Mouse (Mus musculus): ENCODE data around the gene D230025D16Rik. TPM values are rescaled to one million over a fixed set of nuclear protein-coding genes. Genes with fewer than 3 reads are reported as not detected.

The D230025D16Rik gene
- polyA plus RNA-seq, 1 experiment from 2014 or later, result 27.9 TPM

DNA sequence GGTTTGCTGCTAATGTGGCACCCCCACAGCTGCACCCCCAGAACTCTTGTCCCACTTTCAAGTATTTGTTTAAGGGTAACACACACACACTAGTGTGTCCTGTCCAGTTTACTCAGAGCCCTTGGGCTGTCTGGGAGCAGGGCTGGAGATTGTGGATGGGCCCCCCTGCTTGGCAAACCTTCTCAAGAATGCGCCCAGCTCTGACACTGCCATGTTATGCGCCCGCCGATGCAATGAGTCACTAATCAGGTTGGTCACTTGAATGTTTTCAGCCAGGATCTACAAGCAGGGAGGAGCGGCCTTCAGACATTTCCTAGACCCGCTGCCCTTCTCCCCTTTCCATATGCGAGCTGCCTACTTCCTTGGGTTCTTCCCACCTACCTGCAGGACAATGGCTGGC lies 67.5 kb downstream of the D230025D16Rik start:
- Histone ChIP-seq H3K27ac (ENCODE audit: low read depth, low read length) (no peak overlapping the region), H3K4me2 (ENCODE audit: low read length) (no peak overlapping the region), H3K9me3 (ENCODE audit: control insufficient read depth, low read length) (no peaks in the 10 kb centered on the region), H3K27me3 (replicated peaks; ENCODE audit: control insufficient read depth, insufficient read depth, low read length) (no peaks in the 10 kb centered on the region), H3K4me1 (ENCODE audit: control insufficient read depth, insufficient read depth, low read depth, low read length) (peaks cover 18% of the 10 kb centered on the region), H3K4me3 (ENCODE audit: low read length) (no peak overlapping the region), H3K9ac (ENCODE audit: low read depth, low read length) (no peak overlapping the region), H3K36me3 (ENCODE audit: control insufficient read depth, insufficient read depth, low read length) (no peaks in the 10 kb centered on the region)
- ATAC-seq, result no peak
- WGBS, result 81% methylated on average over 7 of the region's 7 CpGs

DNA sequence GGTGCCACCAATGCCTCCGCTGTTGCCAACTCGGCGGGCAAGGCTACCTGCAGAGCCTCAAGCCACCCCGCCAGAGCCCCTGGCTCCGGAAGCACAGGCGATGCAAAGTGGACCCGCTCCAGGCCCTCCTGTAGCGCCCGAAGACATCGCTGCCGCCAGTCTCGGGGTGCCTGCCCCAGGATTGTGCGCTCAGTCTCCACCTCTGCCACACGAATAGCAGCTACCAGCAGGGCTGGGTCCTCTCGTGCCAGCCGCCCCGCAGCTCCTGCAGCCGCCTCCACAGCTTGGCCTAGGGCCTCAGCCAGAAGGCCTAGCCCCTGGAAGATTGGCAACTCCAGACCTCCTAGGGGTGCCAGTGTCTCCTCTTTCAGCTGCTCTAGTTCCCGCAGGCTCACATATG lies 68.5 kb downstream of the D230025D16Rik start:
- Histone ChIP-seq H3K4me3 (ENCODE audit: low read length) (no peak overlapping the region), H3K27ac (ENCODE audit: low read depth, low read length) (no peak overlapping the region), H3K4me2 (ENCODE audit: low read length) (no peak overlapping the region), H3K9ac (ENCODE audit: low read depth, low read length) (no peak overlapping the region), H3K4me1 (ENCODE audit: control insufficient read depth, insufficient read depth, low read depth, low read length) (peaks cover 20% of the 10 kb centered on the region), H3K36me3 (ENCODE audit: control insufficient read depth, insufficient read depth, low read length) (no peaks in the 10 kb centered on the region), H3K9me3 (ENCODE audit: control insufficient read depth, low read length) (no peaks in the 10 kb centered on the region), H3K27me3 (replicated peaks; ENCODE audit: control insufficient read depth, insufficient read depth, low read length) (no peaks in the 10 kb centered on the region)
- 59% methylated on average over 18 of the region's 19 CpGs for WGBS
- no peak for ATAC-seq

DNA sequence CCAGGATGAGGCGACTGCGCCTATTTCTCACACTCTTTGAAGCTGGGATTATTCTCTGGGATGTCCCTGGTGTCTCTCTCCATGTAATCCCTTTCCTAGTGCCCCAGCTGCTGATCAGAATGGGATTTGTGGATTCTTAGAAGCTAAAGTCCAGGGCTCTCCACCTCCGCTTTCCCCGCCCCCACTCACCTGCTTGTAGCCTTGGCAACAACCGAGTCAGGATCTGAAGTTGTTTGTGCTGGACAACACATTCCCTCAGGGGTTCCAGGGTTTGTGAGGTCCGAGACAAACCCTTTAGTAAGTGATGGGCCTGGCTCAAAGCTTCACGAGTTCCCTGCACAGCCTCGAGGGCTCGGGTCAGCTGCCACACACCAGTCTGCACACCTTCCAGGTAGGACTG lies 69.8 kb downstream of the D230025D16Rik start:
- ATAC-seq, result no peak
- H3K36me3 ChIP-seq (ENCODE audit: control insufficient read depth, insufficient read depth, low read length), result 0 out of 2 replicates have a peak, but pooled peaks cover 3% of the 10 kb centered on the region
- no peaks in the 10 kb centered on the region for H3K9me3 ChIP-seq (ENCODE audit: control insufficient read depth, low read length)
- peaks cover 26% of the 10 kb centered on the region for H3K4me1 ChIP-seq (ENCODE audit: control insufficient read depth, insufficient read depth, low read depth, low read length)
- 74% methylated on average over 9 of the region's 9 CpGs for WGBS
- no peak overlapping the region for H3K4me3 ChIP-seq (ENCODE audit: low read length)
- H3K27me3 ChIP-seq (replicated peaks; ENCODE audit: control insufficient read depth, insufficient read depth, low read length), result no peaks in the 10 kb centered on the region
- no peak overlapping the region for H3K27ac ChIP-seq (ENCODE audit: low read depth, low read length)
- H3K4me2 ChIP-seq (ENCODE audit: low read length), result no peak overlapping the region
- H3K9ac ChIP-seq (ENCODE audit: low read depth, low read length), result no peak overlapping the region

DNA sequence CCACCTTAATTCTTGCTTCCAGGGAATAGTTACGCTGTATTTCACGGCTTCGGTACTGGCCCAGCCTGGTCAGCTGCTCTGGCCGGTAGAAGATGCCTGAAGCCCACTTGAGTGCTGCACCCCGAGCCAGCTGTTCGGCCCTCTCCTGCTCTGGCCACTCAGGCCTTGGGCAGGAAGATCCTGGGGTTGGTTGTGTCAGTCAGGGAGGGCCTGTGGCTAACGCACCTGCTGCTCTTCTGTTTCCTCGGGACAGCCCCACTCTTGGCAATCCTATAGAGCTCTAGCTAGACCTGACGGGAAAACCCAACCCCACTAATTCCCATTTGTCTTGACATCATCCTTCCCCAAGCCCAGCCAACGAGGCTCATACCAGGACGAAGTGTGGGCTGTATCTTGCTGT lies 70.3 kb downstream of the D230025D16Rik start:
- Histone ChIP-seq H3K4me2 (ENCODE audit: low read length) (no peak overlapping the region), H3K9me3 (ENCODE audit: control insufficient read depth, low read length) (no peaks in the 10 kb centered on the region), H3K27me3 (replicated peaks; ENCODE audit: control insufficient read depth, insufficient read depth, low read length) (no peaks in the 10 kb centered on the region), H3K4me1 (ENCODE audit: control insufficient read depth, insufficient read depth, low read depth, low read length) (peaks cover 22% of the 10 kb centered on the region), H3K36me3 (ENCODE audit: control insufficient read depth, insufficient read depth, low read length) (peaks cover 7% of the 10 kb centered on the region; the same call in 1 of the 2 replicates), H3K27ac (ENCODE audit: low read depth, low read length) (no peak overlapping the region), H3K9ac (ENCODE audit: low read depth, low read length) (no peak overlapping the region), H3K4me3 (ENCODE audit: low read length) (no peak overlapping the region)
- 71% methylated on average over 11 of the region's 11 CpGs for WGBS
- no peak for ATAC-seq

DNA sequence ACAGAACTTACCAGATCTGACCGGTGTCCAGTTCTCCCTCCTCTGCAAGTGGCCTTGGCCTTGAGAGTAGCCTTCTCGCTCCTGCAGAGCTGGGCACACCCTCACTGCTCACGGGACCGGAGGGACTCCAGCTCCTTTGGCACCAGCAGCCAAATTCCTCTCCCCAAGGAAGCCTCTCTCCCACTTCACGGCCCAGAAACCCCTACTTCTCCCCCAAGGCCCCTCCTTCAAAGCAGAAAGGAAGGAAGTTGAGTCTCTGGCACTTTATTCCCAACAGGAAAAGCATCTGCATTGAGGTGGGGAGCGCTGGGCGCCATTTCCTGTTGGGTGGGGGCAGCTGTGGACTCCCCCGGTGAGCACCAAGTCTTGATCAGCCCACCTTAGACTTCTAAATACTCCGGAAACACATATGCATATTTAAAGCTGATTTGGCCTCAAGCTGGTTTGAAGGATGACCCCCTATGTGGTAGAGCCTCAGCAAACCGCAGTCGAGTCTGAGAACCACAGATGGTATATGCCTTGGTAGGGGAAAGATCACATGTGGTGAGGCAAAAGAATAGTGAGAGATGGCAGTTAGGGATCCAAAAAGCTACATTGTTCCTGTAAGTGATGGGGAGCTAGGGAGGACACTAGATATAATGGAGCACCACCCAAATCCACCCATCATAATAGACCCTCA lies 71.1 kb downstream of the D230025D16Rik start, which contains the start of gene Exoc3l:
Gene Exoc3l (minus strand): TSS at position 207 of the 679 bp plus-strand sequence.
- WGBS, result 68% methylated on average over 11 of the region's 11 CpGs
- no peaks in the 10 kb centered on the region for H3K27me3 ChIP-seq (replicated peaks; ENCODE audit: control insufficient read depth, insufficient read depth, low read length)
- peak within 1 kb of the TSS; percentile 96; the same call in 1 of the 2 replicates for H3K4me3 ChIP-seq (ENCODE audit: low read length)
- H3K27ac ChIP-seq (ENCODE audit: low read depth, low read length), result no peak within 1 kb of the TSS
- H3K36me3 ChIP-seq (ENCODE audit: control insufficient read depth, insufficient read depth, low read length), result peaks cover 12% of the 10 kb centered on the region
- no peak for ATAC-seq
- H3K4me1 ChIP-seq (ENCODE audit: control insufficient read depth, insufficient read depth, low read depth, low read length), result peaks cover 14% of the 10 kb centered on the region
- peak within 1 kb of the TSS; percentile 94; the same call in 1 of the 2 replicates for H3K9ac ChIP-seq (ENCODE audit: low read depth, low read length)
- no peaks in the 10 kb centered on the region for H3K9me3 ChIP-seq (ENCODE audit: control insufficient read depth, low read length)
- H3K4me2 ChIP-seq (ENCODE audit: low read length), result peak within 1 kb of the TSS; percentile 85

DNA sequence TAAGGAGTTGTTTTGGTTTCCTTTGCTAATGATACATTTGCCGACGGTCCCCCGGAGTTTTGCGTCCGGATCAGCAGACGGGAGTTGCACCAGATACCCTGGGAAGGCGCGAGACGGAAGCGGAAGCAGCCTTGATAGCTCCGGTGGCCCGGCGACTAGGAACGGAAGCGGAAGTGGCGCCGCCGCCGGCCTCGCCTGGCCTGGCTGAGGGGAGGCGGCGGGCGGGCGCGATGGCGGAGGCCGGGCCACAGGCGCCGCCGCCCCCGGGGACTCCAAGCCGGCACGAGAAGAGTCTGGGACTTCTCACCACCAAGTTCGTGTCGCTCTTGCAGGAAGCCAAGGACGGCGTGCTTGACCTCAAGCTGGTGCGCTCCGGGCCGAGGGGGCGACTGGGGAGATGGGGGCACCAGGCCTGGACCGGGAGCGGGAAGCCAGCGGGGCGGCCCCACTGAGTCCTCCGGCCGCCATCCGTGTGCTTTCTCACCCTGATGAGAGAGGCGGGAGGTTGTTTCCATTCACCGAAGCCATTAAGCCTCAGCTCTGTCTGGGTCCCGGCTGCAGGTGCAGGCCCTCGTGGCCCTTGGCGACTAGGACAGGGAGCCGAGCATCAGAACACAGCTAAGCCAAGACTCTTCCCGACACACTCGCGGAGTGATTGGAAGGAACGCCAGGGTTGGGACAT lies 72.7 kb downstream of the D230025D16Rik start, which contains the start of gene E2f4:
Gene E2f4 (plus strand): TSS at position 153 of the 682 bp plus-strand sequence.
- ATAC-seq, result peak; percentile 90
- peaks cover 25% of the 10 kb centered on the region for H3K36me3 ChIP-seq (ENCODE audit: control insufficient read depth, insufficient read depth, low read length)
- WGBS, result under 1% methylated on average over 52 of the region's 58 CpGs
- H3K4me3 ChIP-seq (ENCODE audit: low read length), result peak within 1 kb of the TSS; percentile 96
- peaks cover 13% of the 10 kb centered on the region for H3K4me1 ChIP-seq (ENCODE audit: control insufficient read depth, insufficient read depth, low read depth, low read length)
- H3K4me2 ChIP-seq (ENCODE audit: low read length), result peak within 1 kb of the TSS; percentile 85
- H3K27ac ChIP-seq (ENCODE audit: low read depth, low read length), result peak within 1 kb of the TSS; percentile 78
- H3K9ac ChIP-seq (ENCODE audit: low read depth, low read length), result peak within 1 kb of the TSS; percentile 94
- H3K27me3 ChIP-seq (replicated peaks; ENCODE audit: control insufficient read depth, insufficient read depth, low read length), result no peaks in the 10 kb centered on the region
- no peaks in the 10 kb centered on the region for H3K9me3 ChIP-seq (ENCODE audit: control insufficient read depth, low read length)

DNA sequence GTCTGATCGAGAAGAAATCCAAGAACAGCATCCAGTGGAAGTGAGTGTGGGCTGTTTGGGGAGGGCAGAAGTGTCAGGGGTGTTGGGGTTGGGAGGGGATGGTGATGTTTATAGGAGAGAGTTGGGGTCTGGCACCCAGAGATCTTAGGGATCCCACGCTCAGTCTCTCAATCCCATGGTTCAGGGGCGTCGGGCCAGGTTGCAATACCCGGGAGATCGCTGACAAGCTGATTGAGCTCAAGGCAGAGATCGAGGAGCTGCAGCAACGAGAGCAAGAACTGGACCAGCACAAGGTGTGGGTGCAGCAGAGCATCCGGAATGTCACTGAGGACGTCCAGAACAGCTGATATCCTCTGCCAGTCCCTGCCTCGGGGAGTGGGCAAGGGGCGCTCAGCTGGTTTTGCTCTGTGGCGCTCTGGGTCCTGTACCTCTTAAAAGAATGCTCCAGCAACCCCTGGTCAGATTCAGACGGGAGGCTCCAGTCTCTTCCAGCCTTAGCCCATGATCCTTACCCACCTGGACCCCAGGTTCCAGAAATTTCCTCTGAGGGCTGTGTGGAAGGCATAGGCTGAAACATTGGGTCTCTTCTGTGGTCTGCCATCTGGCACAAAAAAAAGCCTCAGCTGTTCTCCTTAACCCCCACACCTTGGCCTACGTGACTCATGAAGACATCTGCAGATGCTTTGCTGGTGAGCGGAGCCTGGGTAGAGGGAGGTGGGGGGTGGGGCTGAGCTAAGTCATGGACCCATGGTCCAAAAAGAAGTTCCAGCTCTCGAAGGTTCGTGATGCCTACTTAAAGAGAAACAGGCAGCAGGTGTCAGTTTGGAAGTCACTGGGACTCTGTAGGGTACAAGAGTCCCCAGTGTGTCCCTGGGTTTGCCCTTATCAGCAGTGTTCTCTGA lies 73.7 kb downstream of the D230025D16Rik start:
- H3K4me2 ChIP-seq (ENCODE audit: low read length), result peak overlapping the region; percentile 85
- peaks cover 29% of the 10 kb centered on the region for H3K36me3 ChIP-seq (ENCODE audit: control insufficient read depth, insufficient read depth, low read length)
- H3K27me3 ChIP-seq (replicated peaks; ENCODE audit: control insufficient read depth, insufficient read depth, low read length), result no peaks in the 10 kb centered on the region
- no peak overlapping the region for H3K27ac ChIP-seq (ENCODE audit: low read depth, low read length)
- no peaks in the 10 kb centered on the region for H3K9me3 ChIP-seq (ENCODE audit: control insufficient read depth, low read length)
- peak overlapping the region; percentile 96 for H3K4me3 ChIP-seq (ENCODE audit: low read length)
- H3K4me1 ChIP-seq (ENCODE audit: control insufficient read depth, insufficient read depth, low read depth, low read length), result peaks cover 13% of the 10 kb centered on the region
- WGBS, result 64% methylated on average over 18 of the region's 18 CpGs
- ATAC-seq, result no peak
- peak overlapping the region; percentile 94 for H3K9ac ChIP-seq (ENCODE audit: low read depth, low read length)

DNA sequence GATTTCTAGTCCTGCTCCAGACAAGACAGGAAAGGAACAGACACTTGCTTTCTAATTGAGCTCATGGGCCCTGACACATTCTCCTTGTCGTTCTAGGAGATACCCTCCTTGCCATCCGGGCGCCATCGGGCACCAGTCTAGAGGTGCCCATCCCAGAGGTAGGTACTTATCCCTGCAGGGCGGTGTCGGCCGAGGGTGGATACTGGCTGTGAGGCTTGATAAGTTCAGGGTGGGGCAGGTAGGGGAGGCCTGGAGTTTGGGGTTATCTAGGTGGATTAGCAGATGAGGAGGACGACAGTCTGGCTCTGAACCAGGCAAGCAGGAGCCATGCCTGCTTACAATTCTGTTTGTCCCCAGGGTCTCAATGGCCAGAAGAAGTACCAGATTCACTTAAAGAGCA lies 75.0 kb downstream of the D230025D16Rik start:
- no peak overlapping the region for H3K9ac ChIP-seq (ENCODE audit: low read depth, low read length)
- 94% methylated on average over 8 of the region's 8 CpGs for WGBS
- H3K4me3 ChIP-seq (ENCODE audit: low read length), result no peak overlapping the region
- no peaks in the 10 kb centered on the region for H3K27me3 ChIP-seq (replicated peaks; ENCODE audit: control insufficient read depth, insufficient read depth, low read length)
- no peak overlapping the region for H3K4me2 ChIP-seq (ENCODE audit: low read length)
- H3K36me3 ChIP-seq (ENCODE audit: control insufficient read depth, insufficient read depth, low read length), result peaks cover 33% of the 10 kb centered on the region
- no peak overlapping the region for H3K27ac ChIP-seq (ENCODE audit: low read depth, low read length)
- ATAC-seq, result no peak
- H3K4me1 ChIP-seq (ENCODE audit: control insufficient read depth, insufficient read depth, low read depth, low read length), result peaks cover 19% of the 10 kb centered on the region
- no peaks in the 10 kb centered on the region for H3K9me3 ChIP-seq (ENCODE audit: control insufficient read depth, low read length)
